Mouse (Mus musculus) heart, adult 2 months (tissue): Measurements from ENCODE around the gene Nfyb. TPM values are rescaled to one million over a fixed set of nuclear protein-coding genes. Genes with fewer than 3 reads are reported as not detected.

Source experiments
- DNase-seq, 2 experiments: peaks; one replicate each; pipeline ENCODE4 v3.0.0; 2021
- H3K27ac ChIP-seq: fragments of 200-600 bp; 2 replicates; pipeline ENCODE4 v1.8.1; 2022
- H3K27me3 ChIP-seq: fragments of 200-500 bp; 2 replicates; pipeline ENCODE4 v1.6.1; 2012; ENCODE audit warnings: mild to moderate bottlenecking, low read length, inconsistent platforms, mixed read lengths; ENCODE audit not compliant: control insufficient read depth, insufficient read depth
- H3K36me3 ChIP-seq: fragments of 200-500 bp; 2 replicates; pipeline ENCODE4 v1.6.1; 2012; ENCODE audit warnings: low read length, inconsistent platforms; ENCODE audit not compliant: control insufficient read depth, insufficient read depth
- H3K4me1 ChIP-seq: fragments of 200-500 bp; 2 replicates; pipeline ENCODE4 v1.6.1; 2011; ENCODE audit warnings: low read length; ENCODE audit not compliant: control insufficient read depth, insufficient read depth
- H3K4me3 ChIP-seq: fragments of 200-600 bp; 2 replicates; pipeline ENCODE4 v1.8.1; 2022
- H3K79me2 ChIP-seq: fragments of 200-500 bp; replicated peaks from 2 replicates; pipeline ENCODE4 v1.6.1; 2012; ENCODE audit warnings: mild to moderate bottlenecking, inconsistent platforms, low read length, moderate library complexity, mixed read lengths; ENCODE audit not compliant: control insufficient read depth, insufficient read depth
- H3K9ac ChIP-seq: fragments of 200-500 bp; 2 replicates; pipeline ENCODE4 v1.6.1; 2012; ENCODE audit warnings: low read depth, mild to moderate bottlenecking, control low read depth, inconsistent platforms, low read length, mixed read lengths
- CTCF ChIP-seq: fragments of 200-600 bp; IDR thresholded peaks from 2 replicates; pipeline ENCODE4 v1.8.1; 2022; ENCODE audit warnings: antibody characterized with exemption, mild to moderate bottlenecking, moderate library complexity
- EP300 ChIP-seq: fragments of 200-500 bp; IDR thresholded peaks from 2 replicates; pipeline ENCODE4 v1.6.1; 2011; ENCODE audit warnings: low read depth, low read length, control low read depth; ENCODE audit not compliant: insufficient read depth
- POLR2A ChIP-seq: fragments of 200-500 bp; IDR thresholded peaks from 2 replicates; pipeline ENCODE4 v1.6.1; 2011; ENCODE audit warnings: mild to moderate bottlenecking, low read depth, low read length, control low read depth; ENCODE audit not compliant: insufficient read depth
- WGBS: fragments of 180-500 bp; shearing (Covaris S2); methylation state at CpG from one replicate; pipeline ENCODE4 v1.1.7; 2018; 5-methylcytosine and 5-hydroxymethylcytosine counted together
- intact Hi-C: fragments of 180-260 bp; cut with DNase I; formaldehyde crosslinking; loops from one replicate; pipeline ENCODE4 v1.15.1; 2025
- polyA plus RNA-seq: library from polyadenylated mRNA; depleted of rRNA; stranded (reverse); fragments of >200 nt; gene quantifications from 2 replicates; pipeline ENCODE4 v1.2.3, GENCODE M21; 2012
- total RNA-seq, 2 experiments: library from RNA; stranded (reverse); gene quantifications; 2 replicates each; pipeline ENCODE4 v1.2.3; 2021

Nfyb gene
- total and polyA plus RNA-seq, 3 experiments, result 7.5 to 14.1 (median 13.9) TPM

- 72% methylated on average over 9 of the region's 9 CpGs for WGBS
- Histone ChIP-seq H3K79me2 (0 out of 2 replicates have a peak, but pooled peaks cover 3% of the 10 kb centered on the region), H3K9ac (no peak overlapping the region), H3K27me3 (no peaks in the 10 kb centered on the region), H3K4me1 (peaks cover 6% of the 10 kb centered on the region), H3K4me3 (no peak overlapping the region), H3K36me3 (peaks cover 2% of the 10 kb centered on the region), H3K27ac (no peak overlapping the region)
- no peak for DNase-seq
- TF ChIP-seq CTCF, result no peak
- no peak for TF ChIP-seq EP300
- no peak for TF ChIP-seq POLR2A
- intact Hi-C loops, result no loop called here
These were observed 6.6 kb downstream of the Nfyb start for GRCm38 (mm10) chr10:82757341-82757740.

GRCm38 (mm10) chr10:82756466-82756865, 7.5 kb downstream of the Nfyb start:
- no peak overlapping the region for H3K9ac ChIP-seq
- 0 out of 2 replicates have a peak, but pooled peaks cover 3% of the 10 kb centered on the region for H3K79me2 ChIP-seq
- no peak for TF ChIP-seq CTCF
- TF ChIP-seq POLR2A, result no peak
- no peak for TF ChIP-seq EP300
- H3K27ac ChIP-seq, result no peak overlapping the region
- no peaks in the 10 kb centered on the region for H3K27me3 ChIP-seq
- intact Hi-C loops, result no loop called here
- H3K36me3 ChIP-seq, result no peaks in the 10 kb centered on the region; the same call in 1 of the 2 replicates
- DNase-seq, result no peak
- H3K4me3 ChIP-seq, result no peak overlapping the region
- peaks cover 4% of the 10 kb centered on the region for H3K4me1 ChIP-seq
- 93% methylated on average over 9 of the region's 9 CpGs for WGBS

- no peaks in the 10 kb centered on the region for H3K27me3 ChIP-seq
- DNase-seq, result no peak
- H3K4me1 ChIP-seq, result peaks cover 2% of the 10 kb centered on the region
- intact Hi-C loops, result no loop called here
- 96% methylated on average over 11 of the region's 11 CpGs for WGBS
- TF ChIP-seq POLR2A (no peak), CTCF (no peak), EP300 (no peak)
- H3K27ac ChIP-seq, result no peak overlapping the region
- H3K79me2 ChIP-seq, result 0 out of 2 replicates have a peak, but pooled peaks cover 3% of the 10 kb centered on the region
- H3K9ac ChIP-seq, result no peak overlapping the region
- H3K4me3 ChIP-seq, result no peak overlapping the region
- no peaks in the 10 kb centered on the region; the same call in 1 of the 2 replicates for H3K36me3 ChIP-seq
These were observed 8.6 kb downstream of the Nfyb start for GRCm38 (mm10) chr10:82755213-82755890.

DNA sequence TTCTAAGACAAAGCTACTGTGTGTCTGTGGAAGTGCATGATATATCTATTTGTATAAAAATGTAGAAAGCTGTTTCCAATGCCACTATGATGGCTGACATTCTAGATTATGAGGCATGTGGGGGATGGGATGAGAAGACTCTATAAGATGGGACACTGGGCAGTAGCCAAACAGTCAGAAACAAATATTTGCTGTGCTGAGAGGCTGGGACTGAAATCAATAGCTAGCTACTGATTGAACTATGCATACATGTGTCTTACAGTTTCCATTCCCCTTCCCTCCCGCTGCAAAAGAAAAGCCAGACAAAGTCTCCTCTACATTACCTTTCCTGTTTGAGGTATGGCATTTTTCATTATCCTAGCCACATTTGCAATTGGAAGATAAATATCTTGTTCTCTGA, 9.3 kb downstream of the Nfyb start:
- no peaks in the 10 kb centered on the region; the same call in 1 of the 2 replicates for H3K36me3 ChIP-seq
- intact Hi-C loops, result no loop called here
- 100% methylated on average over 1 of the region's 1 CpGs for WGBS
- TF ChIP-seq POLR2A, result no peak
- no peak for TF ChIP-seq EP300
- TF ChIP-seq CTCF, result no peak
- DNase-seq, result no peak
- no peak overlapping the region for H3K4me3 ChIP-seq
- H3K27ac ChIP-seq, result no peak overlapping the region
- peaks cover 2% of the 10 kb centered on the region for H3K4me1 ChIP-seq
- no peaks in the 10 kb centered on the region for H3K27me3 ChIP-seq
- H3K9ac ChIP-seq, result no peak overlapping the region
- 0 out of 2 replicates have a peak, but pooled peaks cover 2% of the 10 kb centered on the region for H3K79me2 ChIP-seq

GRCm38 (mm10) chr10:82752921-82753320, 11.0 kb downstream of the Nfyb start:
- Histone ChIP-seq H3K79me2 (0 out of 2 replicates have a peak, but pooled peaks cover 2% of the 10 kb centered on the region), H3K36me3 (no peaks in the 10 kb centered on the region; the same call in 1 of the 2 replicates), H3K27me3 (no peaks in the 10 kb centered on the region), H3K27ac (no peak overlapping the region), H3K4me3 (no peak overlapping the region), H3K4me1 (no peaks in the 10 kb centered on the region), H3K9ac (no peak overlapping the region)
- intact Hi-C loops, result no loop called here
- WGBS, result 82% methylated on average over 3 of the region's 3 CpGs
- no peak for DNase-seq
- no peak for TF ChIP-seq POLR2A
- TF ChIP-seq CTCF, result no peak
- TF ChIP-seq EP300, result no peak

DNA sequence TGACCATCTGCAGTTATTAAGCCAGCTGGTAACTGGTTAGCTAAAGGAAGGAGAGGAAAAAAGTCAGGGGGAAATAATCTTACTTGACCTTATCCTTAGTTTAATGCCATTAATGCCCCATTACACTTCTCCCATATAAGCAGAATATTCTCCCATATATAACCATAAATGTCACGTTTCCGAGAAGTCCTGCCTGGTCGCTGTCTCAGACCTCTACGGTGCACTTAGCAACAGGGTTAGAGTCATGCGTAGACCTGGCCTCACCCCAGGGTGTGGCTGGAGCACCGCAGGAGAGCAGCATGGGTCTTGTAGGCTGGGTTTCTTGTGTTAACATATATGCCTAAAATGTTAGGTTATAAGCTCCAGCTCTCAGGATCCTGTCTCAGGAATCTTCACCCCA, 13.2 kb downstream of the Nfyb start:
- intact Hi-C loops, result no loop called here
- Histone ChIP-seq H3K4me3 (no peak overlapping the region), H3K27me3 (no peaks in the 10 kb centered on the region), H3K27ac (no peak overlapping the region), H3K36me3 (no peaks in the 10 kb centered on the region; the same call in 1 of the 2 replicates), H3K4me1 (no peaks in the 10 kb centered on the region), H3K79me2 (0 out of 2 replicates have a peak, but pooled peaks cover 2% of the 10 kb centered on the region), H3K9ac (no peak overlapping the region)
- TF ChIP-seq CTCF (no peak), POLR2A (no peak), EP300 (no peak)
- no peak for DNase-seq
- WGBS, result 90% methylated on average over 6 of the region's 6 CpGs
